Mouse (Mus musculus) MEL (cell line): ENCODE data around the gene Rgs6. TPM values are rescaled to one million over a fixed set of nuclear protein-coding genes. Genes with fewer than 3 reads are reported as not detected.

Experiments
- DNase-seq: peaks from one replicate; pipeline ENCODE4 v3.0.0; 2011; ENCODE audit warnings: low read depth, low spot score
- H3K27ac ChIP-seq: 2 replicates; pipeline ENCODE4 v1.5.1; 2012; ENCODE audit warnings: low read depth, mild to moderate bottlenecking, control low read depth, low read length, moderate library complexity; ENCODE audit not compliant: control insufficient read depth
- H3K27me3 ChIP-seq, 2 experiments: fragments of 150-350 bp in 1 of 2; sonication (generic) in 1 of 2; 2 replicates each; pipeline ENCODE4 v1.6.1; 2012; ENCODE audit warnings: low read length in 2 of 2, mild to moderate bottlenecking in 2 of 2, improper control_type of control experiment in 1 of 2, moderate library complexity in 1 of 2; ENCODE audit not compliant: insufficient read depth in 2 of 2, control insufficient read depth in 1 of 2
- H3K36me3 ChIP-seq, 2 experiments: 2 replicates each; pipeline ENCODE4 v1.6.1; 2012 to 2014; ENCODE audit warnings: low read length in 2 of 2, improper control_type of control experiment in 1 of 2, inconsistent platforms in 1 of 2, mild to moderate bottlenecking in 1 of 2; ENCODE audit not compliant: insufficient read depth in 2 of 2, control insufficient read depth in 1 of 2
- H3K4me1 ChIP-seq, 2 experiments: fragments of 150-350 bp in 1 of 2; sonication (generic) in 1 of 2; 2 replicates each; pipeline ENCODE4 v1.6.1; 2012; ENCODE audit warnings: low read length in 2 of 2, improper control_type of control experiment in 1 of 2, mild to moderate bottlenecking in 1 of 2; ENCODE audit not compliant: insufficient read depth in 2 of 2, control insufficient read depth in 1 of 2
- H3K4me3 ChIP-seq, 2 experiments: fragments of 150-350 bp in 1 of 2; sonication (generic) in 1 of 2; 2 replicates each; pipeline ENCODE4 v1.5.1; 2012; ENCODE audit warnings: low read depth in 2 of 2, low read length in 2 of 2, mild to moderate bottlenecking in 2 of 2, moderate library complexity in 2 of 2, control low read depth in 1 of 2, improper control_type of control experiment in 1 of 2; ENCODE audit not compliant: control insufficient read depth in 1 of 2, insufficient read depth in 1 of 2
- H3K79me2 ChIP-seq: 2 replicates; pipeline ENCODE4 v1.6.1; 2012; ENCODE audit warnings: mild to moderate bottlenecking, low read length, moderate library complexity; ENCODE audit not compliant: control insufficient read depth, poor library complexity, insufficient read depth
- H3K9ac ChIP-seq: 2 replicates; pipeline ENCODE4 v1.6.1; 2012; ENCODE audit warnings: low read depth, mild to moderate bottlenecking, control low read depth, low read length, moderate library complexity; ENCODE audit not compliant: control insufficient read depth, poor library complexity, severe bottlenecking
- H3K9me3 ChIP-seq: fragments of 150-350 bp; sonication (generic); replicated peaks from 2 replicates; pipeline ENCODE4 v1.6.1; 2012; ENCODE audit warnings: mild to moderate bottlenecking, low read length, improper control_type of control experiment, moderate library complexity; ENCODE audit not compliant: insufficient read depth
- BHLHE40 ChIP-seq: IDR thresholded peaks from 2 replicates; pipeline ENCODE4 v1.6.1; 2012; ENCODE audit warnings: low read depth, mild to moderate bottlenecking, inconsistent platforms, low read length, improper control_type of control experiment, borderline replicate concordance
- CHD1 ChIP-seq: IDR thresholded peaks from 2 replicates; pipeline ENCODE4 v1.6.1; 2012; ENCODE audit warnings: low read depth, mild to moderate bottlenecking, inconsistent platforms, low read length, improper control_type of control experiment
- CHD2 ChIP-seq: IDR thresholded peaks from 2 replicates; pipeline ENCODE4 v1.6.1; 2011; ENCODE audit warnings: low read length, improper control_type of control experiment
- CTCF ChIP-seq, 3 experiments: IDR thresholded peaks in 2 of 3; conservative IDR thresholded peaks in 1 of 3; 2 replicates each; pipeline ENCODE4 v1.5.1; 2011 to 2012; ENCODE audit warnings: low read length in 3 of 3, low read depth in 2 of 3, mild to moderate bottlenecking in 2 of 3, improper control_type of control experiment in 1 of 3, inconsistent platforms in 1 of 3, mixed read lengths in 1 of 3, moderate library complexity in 1 of 3; ENCODE audit not compliant: control insufficient read depth in 1 of 3, insufficient read depth in 1 of 3, poor library complexity in 1 of 3, severe bottlenecking in 1 of 3
- EP300 ChIP-seq, 2 experiments: IDR thresholded peaks; 2 replicates each; pipeline ENCODE4 v1.6.1; 2011; ENCODE audit warnings: improper control_type of control experiment in 2 of 2, low read length in 2 of 2, low read depth in 1 of 2, mild to moderate bottlenecking in 1 of 2
- ETS1 ChIP-seq: IDR thresholded peaks from 2 replicates; pipeline ENCODE4 v1.6.1; 2012; ENCODE audit warnings: low read depth, mild to moderate bottlenecking, inconsistent platforms, low read length, improper control_type of control experiment, moderate library complexity
- GABPA ChIP-seq: IDR thresholded peaks from 2 replicates; pipeline ENCODE4 v1.6.1; 2012; ENCODE audit warnings: low read depth, mild to moderate bottlenecking, inconsistent platforms, low read length, improper control_type of control experiment, moderate library complexity
- JUND ChIP-seq: IDR thresholded peaks from 2 replicates; pipeline ENCODE4 v1.6.1; 2011; ENCODE audit warnings: low read depth, mild to moderate bottlenecking, improper control_type of control experiment, low read length
- MAFK ChIP-seq: IDR thresholded peaks from 2 replicates; pipeline ENCODE4 v1.6.1; 2011; ENCODE audit warnings: low read depth, mild to moderate bottlenecking, low read length, improper control_type of control experiment, borderline replicate concordance
- MAX ChIP-seq: IDR thresholded peaks from 2 replicates; pipeline ENCODE4 v1.6.1; 2011; ENCODE audit warnings: low read length, improper control_type of control experiment
- MAZ ChIP-seq: IDR thresholded peaks from 2 replicates; pipeline ENCODE4 v1.6.1; 2012; ENCODE audit warnings: low read depth, mild to moderate bottlenecking, inconsistent platforms, low read length, improper control_type of control experiment
- MEF2A ChIP-seq: IDR thresholded peaks from 2 replicates; pipeline ENCODE4 v1.6.1; 2014; ENCODE audit warnings: low read depth, mild to moderate bottlenecking, inconsistent platforms, low read length, improper control_type of control experiment; ENCODE audit not compliant: poor library complexity, insufficient replicate concordance, severe bottlenecking; ENCODE audit errors: extremely low read depth
- MXI1 ChIP-seq: IDR thresholded peaks from 2 replicates; pipeline ENCODE4 v1.6.1; 2011; ENCODE audit warnings: mild to moderate bottlenecking, low read depth, low read length, improper control_type of control experiment
- MYB ChIP-seq: IDR thresholded peaks from 2 replicates; pipeline ENCODE4 v1.6.1; 2011; ENCODE audit warnings: mild to moderate bottlenecking, low read depth, low read length, improper control_type of control experiment
- MYC ChIP-seq: IDR thresholded peaks from 2 replicates; pipeline ENCODE4 v1.6.1; 2011; ENCODE audit warnings: low read depth, mild to moderate bottlenecking, low read length, improper control_type of control experiment, moderate library complexity
- NRF1 ChIP-seq: IDR thresholded peaks from 2 replicates; pipeline ENCODE4 v1.6.1; 2014; ENCODE audit warnings: low read depth, mild to moderate bottlenecking, inconsistent platforms, low read length, improper control_type of control experiment, moderate library complexity; ENCODE audit not compliant: poor library complexity, insufficient read depth, severe bottlenecking
- POLR2A ChIP-seq, 2 experiments: IDR thresholded peaks; 2 replicates each; pipeline ENCODE4 v1.6.1; 2011 to 2012; ENCODE audit warnings: low read length in 2 of 2, mild to moderate bottlenecking in 2 of 2, control low read depth in 1 of 2, improper control_type of control experiment in 1 of 2, low read depth in 1 of 2, moderate library complexity in 1 of 2; ENCODE audit not compliant: control insufficient read depth in 1 of 2, insufficient read depth in 1 of 2, poor library complexity in 1 of 2
- POLR2AphosphoS2 ChIP-seq: IDR thresholded peaks from 2 replicates; pipeline ENCODE4 v1.6.1; 2011; ENCODE audit warnings: low read length, improper control_type of control experiment
- SIN3A ChIP-seq: IDR thresholded peaks from 2 replicates; pipeline ENCODE4 v1.6.1; 2012; ENCODE audit warnings: low read length, improper control_type of control experiment, inconsistent platforms
- TAL1 ChIP-seq: IDR thresholded peaks from 2 replicates; pipeline ENCODE4 v1.6.1; 2012; ENCODE audit warnings: mild to moderate bottlenecking, inconsistent platforms, low read length, moderate library complexity, mixed read lengths
- TCF12 ChIP-seq: IDR thresholded peaks from 2 replicates; pipeline ENCODE4 v1.6.1; 2014; ENCODE audit warnings: low read depth, mild to moderate bottlenecking, inconsistent platforms, low read length, improper control_type of control experiment, moderate library complexity
- UBTF ChIP-seq: IDR thresholded peaks from 2 replicates; pipeline ENCODE4 v1.6.1; 2012; ENCODE audit warnings: low read depth, mild to moderate bottlenecking, inconsistent platforms, low read length, improper control_type of control experiment, moderate library complexity, borderline replicate concordance; ENCODE audit not compliant: insufficient read depth
- USF2 ChIP-seq, 2 experiments: IDR thresholded peaks; 2 replicates each; pipeline ENCODE4 v1.6.1; 2011 to 2012; ENCODE audit warnings: improper control_type of control experiment in 2 of 2, low read length in 2 of 2, borderline replicate concordance in 1 of 2, inconsistent platforms in 1 of 2, low read depth in 1 of 2, mild to moderate bottlenecking in 1 of 2; ENCODE audit not compliant: insufficient read depth in 1 of 2
- ZKSCAN1 ChIP-seq: IDR thresholded peaks from 2 replicates; pipeline ENCODE4 v1.6.1; 2012; ENCODE audit warnings: low read depth, mild to moderate bottlenecking, inconsistent platforms, low read length, improper control_type of control experiment, moderate library complexity
- polyA plus RNA-seq, 2 experiments: library from polyadenylated mRNA; stranded (reverse) in 1 of 2; unstranded in 1 of 2; fragments of >175 nt in 1 of 2; fragments of >200 nt in 1 of 2; gene quantifications; 2 replicates each; pipeline versions ENCODE4 v1.2.1 to v1.2.4; 2012; ENCODE audit warnings: low replicate concordance in 2 of 2, low read depth in 1 of 2; ENCODE audit not compliant: insufficient read length in 2 of 2, insufficient read depth in 1 of 2, missing spikeins in 1 of 2
- total RNA-seq: library from RNA; depleted of rRNA; stranded (reverse); fragments of 300-350 nt; gene quantifications from 2 replicates; pipeline ENCODE4 v1.2.3, GENCODE M21; 2012

The Rgs6 gene
- total and polyA plus RNA-seq, 3 experiments: not detected

GRCm38 (mm10) chr12:82883079-82883478, 295.0 kb downstream of the Rgs6 start:
- H3K27me3 ChIP-seq: peaks cover 2 to 3% of the 10 kb centered on the region in 2 experiments
- H3K79me2 ChIP-seq: no peaks in the 10 kb centered on the region
- DNase-seq: no peak
- H3K4me3 ChIP-seq: no peak overlapping the region
- TF ChIP-seq TCF12 (no peak), MAFK (no peak), POLR2AphosphoS2 (no peak), TAL1 (no peak), MEF2A (no peak), ZKSCAN1 (no peak), BHLHE40 (no peak), SIN3A (no peak), USF2 (IDR thresholded peaks at IDR 0.05; ENCODE audit: borderline replicate concordance in 1 of 2, insufficient read depth in 1 of 2, low read depth in 1 of 2, low read length in 2 of 2) (no peak), MYC (no peak), CHD1 (no peak), CHD2 (no peak), MYB (no peak), MAX (no peak), ETS1 (no peak), UBTF (no peak)
- no peak overlapping the region for H3K27ac ChIP-seq
- H3K4me1 ChIP-seq: no peaks in the 10 kb centered on the region
- no peaks in the 10 kb centered on the region for H3K9me3 ChIP-seq
- H3K36me3 ChIP-seq: no peaks in the 10 kb centered on the region
- H3K9ac ChIP-seq: no peak overlapping the region

- no peak overlapping the region for H3K9ac ChIP-seq
- H3K79me2 ChIP-seq: no peaks in the 10 kb centered on the region
- H3K27me3 ChIP-seq: peaks cover 0 to 5% of the 10 kb centered on the region in 2 experiments; a peak in 1 of 4 replicates
- no peak overlapping the region for H3K4me3 ChIP-seq
- no peaks in the 10 kb centered on the region for H3K4me1 ChIP-seq
- TF ChIP-seq MAFK (no peak), NRF1 (no peak), MYB (no peak), GABPA (no peak), JUND (no peak), MXI1 (no peak), CTCF (IDR thresholded peaks at IDR 0.05 in 2 of 3, conservative IDR thresholded peaks at IDR 0.05 in 1 of 3; ENCODE audit: control insufficient read depth in 1 of 3, insufficient read depth in 1 of 3, low read depth in 2 of 3, low read length in 3 of 3, poor library complexity in 1 of 3, severe bottlenecking in 1 of 3) (no peak), POLR2A (IDR thresholded peaks at IDR 0.05; ENCODE audit: control insufficient read depth in 1 of 2, insufficient read depth in 1 of 2, low read depth in 1 of 2, low read length in 2 of 2, poor library complexity in 1 of 2) (no peak), MAZ (no peak), USF2 (IDR thresholded peaks at IDR 0.05; ENCODE audit: borderline replicate concordance in 1 of 2, insufficient read depth in 1 of 2, low read depth in 1 of 2, low read length in 2 of 2) (no peak), UBTF (no peak), EP300 (IDR thresholded peaks at IDR 0.05; ENCODE audit: low read depth in 1 of 2, low read length in 2 of 2) (no peak), ETS1 (no peak), CHD1 (no peak), MYC (no peak)
- H3K9me3 ChIP-seq: no peaks in the 10 kb centered on the region
- no peak for DNase-seq
- H3K36me3 ChIP-seq: no peaks in the 10 kb centered on the region
- H3K27ac ChIP-seq: no peak overlapping the region
Observed at GRCm38 (mm10) chr12:82894971-82895838, 307.1 kb downstream of the Rgs6 start.
